Mouse (Mus musculus) cerebral cortex, adult 2 months (tissue): ENCODE measurements around the gene Phb.

ENCODE experiments used
- WGBS: fragments of 180-500 bp; shearing (Covaris S2); methylation state at CpG from one replicate; pipeline ENCODE4 v1.1.7; 2018; 5-methylcytosine and 5-hydroxymethylcytosine counted together

The Phb gene

GRCm38 (mm10) chr11:95712085-95712562 is 45.4 kb downstream of the Phb start:
- WGBS = 10% methylated on average over 12 of the region's 12 CpGs

- WGBS = under 1% methylated on average over 73 of the region's 103 CpGs
Observed at GRCm38 (mm10) chr11:95712563-95713224, 45.9 kb downstream of the Phb start, which contains the start of gene Zfp652. Zfp652 (plus strand) TSS chr11:95712673.

DNA sequence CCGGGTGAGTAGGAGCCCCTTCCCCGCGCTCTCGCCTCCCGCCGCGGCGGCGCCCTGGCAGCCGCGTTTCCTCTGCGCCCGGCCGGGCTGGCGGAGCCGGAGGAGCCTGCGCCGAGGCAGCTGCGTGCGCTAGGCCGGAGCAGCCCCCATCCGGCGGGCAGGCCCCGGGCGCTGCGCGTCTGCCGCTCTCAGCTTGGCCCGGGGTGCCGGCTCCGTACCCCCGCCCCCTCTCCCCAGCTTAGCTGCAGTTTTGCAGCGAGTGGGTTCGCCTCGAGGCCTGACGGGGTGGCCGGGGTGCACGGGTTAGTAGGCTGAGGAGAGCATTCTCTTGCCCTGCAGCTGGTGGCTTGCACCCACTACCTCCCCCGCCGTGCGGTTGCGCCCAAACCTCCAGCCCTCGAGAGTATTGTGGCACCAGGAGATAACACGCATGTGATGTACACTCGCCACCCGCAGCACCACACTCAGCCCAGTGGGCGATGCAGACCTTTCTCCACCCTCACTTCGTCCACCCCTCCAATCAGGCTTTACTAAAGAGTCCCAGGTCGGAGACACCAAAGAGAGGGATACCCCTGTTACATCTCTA is 46.6 kb downstream of the Phb start:
- 1% methylated on average over 36 of the region's 49 CpGs for WGBS

DNA sequence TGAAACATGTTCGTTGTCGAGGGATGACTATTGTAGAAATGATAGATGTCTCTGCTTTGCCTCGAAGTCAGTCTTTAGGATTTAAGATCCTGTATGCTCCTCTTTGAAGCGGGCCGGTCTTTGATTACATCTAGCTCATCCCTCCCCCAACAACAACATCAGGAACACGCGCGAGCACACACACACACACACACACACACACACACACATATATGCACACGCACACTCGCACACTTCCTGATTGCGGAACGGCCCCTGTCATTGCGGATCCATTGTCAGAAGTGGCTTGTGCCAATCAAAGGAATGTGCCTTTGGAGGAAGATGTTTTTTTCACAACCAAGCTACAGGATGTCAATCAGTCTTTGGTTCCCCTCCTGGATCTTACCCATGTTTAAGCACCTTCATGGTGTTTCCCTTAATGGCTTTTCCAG is 47.1 kb downstream of the Phb start:
- under 1% methylated on average over 13 of the region's 13 CpGs for WGBS

GRCm38 (mm10) chr11:95714411-95714810 is 47.7 kb downstream of the Phb start:
- WGBS = 22% methylated on average over 7 of the region's 7 CpGs

DNA sequence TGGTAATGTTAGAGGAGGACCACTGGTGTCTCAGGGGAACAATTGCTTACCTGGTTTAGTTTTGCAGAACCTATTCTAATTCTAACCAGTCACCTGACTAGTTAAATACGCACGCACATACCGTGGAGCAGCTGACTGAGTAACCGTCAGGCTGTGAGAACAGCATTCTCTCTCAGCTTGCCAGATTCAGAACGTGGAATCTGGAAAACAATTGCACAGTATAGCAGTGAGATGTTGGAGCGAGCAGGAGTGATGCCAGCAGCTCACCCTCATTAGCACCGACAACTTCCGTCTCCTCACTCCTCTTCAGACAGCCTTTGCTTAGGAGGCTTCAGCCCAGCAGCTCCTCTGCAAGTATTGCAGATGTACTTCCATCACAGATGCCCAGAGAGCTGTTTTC is 49.4 kb downstream of the Phb start:
- 24% methylated on average over 8 of the region's 8 CpGs for WGBS

GRCm38 (mm10) chr11:95719356-95719755 is 52.6 kb downstream of the Phb start:
- WGBS = 49% methylated on average over 3 of the region's 3 CpGs

DNA sequence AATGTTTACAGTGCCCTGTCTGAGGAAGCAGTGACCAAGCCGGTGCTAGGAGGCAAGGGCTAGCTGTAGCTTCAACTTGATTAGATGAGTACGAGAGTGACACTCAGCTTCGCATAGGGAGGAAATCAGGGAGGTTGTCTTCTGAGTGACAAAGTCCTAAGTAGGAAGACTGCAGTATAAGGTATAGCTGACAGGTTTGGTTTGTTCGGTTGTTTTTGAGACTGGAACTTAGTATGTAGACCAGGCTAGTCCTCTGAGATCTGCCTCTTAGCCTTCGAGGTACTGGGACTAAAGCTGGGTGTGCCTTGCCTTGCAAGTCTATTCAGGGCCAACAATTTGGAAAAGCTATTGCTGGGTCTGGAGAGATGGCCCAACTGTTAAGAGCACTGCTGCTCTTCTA is 56.5 kb downstream of the Phb start, which contains the start of gene B130006D01Rik:
Gene B130006D01Rik (plus strand): TSS at position 301 of the 400 bp plus-strand sequence.
- 90% methylated on average over 5 of the region's 5 CpGs for WGBS

GRCm38 (mm10) chr11:95724466-95724865 is 57.7 kb downstream of the Phb start:
- 97% methylated on average over 4 of the region's 4 CpGs for WGBS

DNA sequence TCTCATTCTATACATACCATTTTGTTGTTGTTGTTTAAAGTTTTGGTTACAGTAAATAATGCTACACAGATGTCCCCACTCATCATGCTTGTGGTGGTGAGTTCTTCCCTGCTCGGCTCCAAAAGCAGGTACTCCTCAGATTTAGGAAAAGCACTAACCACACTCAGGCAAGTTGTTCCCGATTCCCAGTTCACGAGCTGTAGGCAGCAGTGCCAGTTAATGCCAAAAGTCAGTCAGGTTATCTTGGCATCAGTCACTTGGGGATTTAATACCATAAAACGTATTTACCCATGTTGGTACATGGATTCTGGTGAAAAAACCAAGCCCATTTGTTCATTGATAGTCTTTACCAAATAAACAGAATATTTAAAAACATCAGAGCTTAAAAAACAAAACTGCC is 59.4 kb downstream of the Phb start:
- 55% methylated on average over 4 of the region's 4 CpGs for WGBS

DNA sequence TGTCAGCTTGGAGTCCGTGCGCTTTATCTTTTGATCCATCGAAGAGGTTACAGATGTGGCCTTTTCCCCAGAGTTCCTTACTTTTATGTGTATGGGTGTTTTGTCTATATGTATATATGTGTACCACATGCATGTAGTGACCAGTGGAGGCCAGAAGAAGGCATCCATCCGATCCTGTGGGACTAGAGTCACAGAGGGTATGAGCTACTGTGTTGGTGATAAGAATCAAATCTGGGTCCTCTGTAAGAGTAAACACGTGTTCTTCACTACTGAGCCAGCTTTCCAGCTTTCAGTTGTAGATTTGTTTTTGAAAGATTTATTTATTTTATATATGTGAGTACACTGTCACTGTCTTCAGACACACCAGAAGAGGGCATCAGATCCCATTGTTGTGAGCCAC is 61.2 kb downstream of the Phb start:
- WGBS = 97% methylated on average over 5 of the region's 5 CpGs

DNA sequence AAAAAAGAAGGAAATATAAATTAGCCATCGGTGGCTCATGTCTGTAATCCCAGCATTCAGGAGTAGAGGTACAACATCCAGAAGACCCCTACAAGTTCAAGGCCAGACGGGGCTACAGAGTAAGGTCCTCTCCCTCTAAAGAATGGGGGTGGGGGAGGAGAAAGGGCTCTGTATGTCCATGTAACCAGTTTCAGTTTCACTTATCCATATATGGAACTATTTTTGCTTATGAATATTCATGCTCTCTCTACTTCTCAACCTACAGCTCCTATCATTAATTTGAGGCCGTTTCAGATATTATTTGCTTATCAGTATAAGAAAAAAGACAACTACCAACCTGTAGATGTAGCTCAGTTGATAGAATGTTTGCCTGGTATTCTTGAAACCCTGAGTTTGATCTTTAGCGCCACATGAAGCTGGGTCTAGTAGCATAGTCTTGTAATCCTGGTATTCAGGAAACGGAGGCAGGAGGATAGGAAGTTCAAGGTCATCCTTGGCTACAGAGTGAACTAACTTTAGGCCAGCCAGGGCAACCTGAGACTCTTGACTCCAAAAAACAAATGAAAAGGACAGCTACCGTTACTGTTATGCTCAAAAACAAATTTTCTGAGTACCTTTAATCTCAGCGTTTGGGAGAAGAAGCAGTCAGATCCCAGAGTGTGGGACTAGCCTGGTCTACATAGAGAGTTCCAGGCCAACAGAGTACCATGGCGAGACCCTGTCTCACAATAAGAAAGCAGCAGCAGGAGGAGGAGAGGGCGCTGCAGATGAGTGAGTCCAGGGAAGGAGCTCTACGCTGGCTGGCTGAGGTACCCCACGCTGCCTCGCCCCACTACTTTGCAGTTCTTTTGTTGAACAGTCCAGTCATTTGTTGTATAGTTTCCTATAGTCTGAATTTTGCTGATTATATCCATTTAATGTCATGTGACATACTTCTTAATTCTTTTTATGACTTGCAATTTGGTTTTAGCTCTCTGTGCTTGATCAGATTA is 62.5 kb downstream of the Phb start:
- WGBS = 85% methylated on average over 12 of the region's 12 CpGs
